Comparison of ENCODE assay signal across 9 mouse cellular contexts in genomic region chr11:49900962-49901658, GRCm38 (mm10). TPM values are rescaled to one million over a fixed set of nuclear protein-coding genes. Genes with fewer than 3 reads are reported as not detected.
DNase-seq lines count a peak whose midpoint lies in the region; ATAC-seq and TF ChIP-seq lines count a peak whose summit lies in the region.
"Had no signal": no experiment of that assay in that cellular context is flagged by ENCODE, and none has a peak within 500 bp of the region (broad histone marks: within the 10 kb centered on the region; RNA-seq: fewer than 3 reads in every experiment).

No protein-coding gene starts in this region.

- peak overlapping the region; percentile 69 for H3K9ac ChIP-seq in forebrain, postnatal 0 days
- no peak overlapping the region for H3K9ac ChIP-seq in limb, embryonic 11.5 days (ENCODE audit: low read length)

- H3K36me3 ChIP-seq in forebrain, postnatal 0 days (ENCODE audit: insufficient read depth): no peaks in the 10 kb centered on the region
- no peaks in the 10 kb centered on the region for H3K36me3 ChIP-seq in limb, embryonic 11.5 days (ENCODE audit: control insufficient read depth, insufficient read depth, low read length)

- peak; percentile 34 for ATAC-seq in forebrain, postnatal 0 days
- ATAC-seq in limb, embryonic 11.5 days (ENCODE audit: insufficient number of reproducible peaks, low FRiP score, low TSS enrichment, low read depth): no peak

- intact Hi-C loops in left cerebral cortex, postnatal 4 days (cut with DNase I): loop anchor here (5.0 kb wide), 1 partner anchor 56 kb away; no protein-coding TSS in a partner anchor
- intact Hi-C loops in left cerebral cortex, postnatal 36 days (cut with DNase I): loop anchor here (5.0 kb wide), 1 partner anchor 56 kb away; no protein-coding TSS in a partner anchor

- no peak for TF ChIP-seq CTCF in forebrain, postnatal 0 days (IDR thresholded peaks at IDR 0.05; ENCODE audit: low read depth)
- TF ChIP-seq CTCF in olfactory bulb, adult 2 months (IDR thresholded peaks at IDR 0.05; ENCODE audit: insufficient read depth, low read depth, low read length): no peak

- peak overlapping the region; percentile 86 for H3K4me2 ChIP-seq in forebrain, postnatal 0 days (ENCODE audit: low read depth)
- peak overlapping the region; percentile 100 for H3K4me2 ChIP-seq in limb, embryonic 11.5 days (ENCODE audit: low read depth, severe bottlenecking)

- peak overlapping the region; percentile 76 for H3K4me3 ChIP-seq in forebrain, postnatal 0 days (ENCODE audit: low read depth, low read length)
- peak overlapping the region; percentile 44 for H3K4me3 ChIP-seq in limb, embryonic 11.5 days (ENCODE audit: low read depth, low read length)
- peak overlapping the region; percentile 66 for H3K4me3 ChIP-seq in olfactory bulb, adult 2 months (ENCODE audit: insufficient read depth, low read depth, low read length)
- H3K4me3 ChIP-seq: myocyte had no signal

- peak; percentile 14 for DNase-seq in left cerebral cortex, postnatal 4 days
- no peak for DNase-seq in left cerebral cortex, postnatal 36 days (ENCODE audit: low spot score in 2 of 2)
- no peak for DNase-seq in forebrain, postnatal 0 days
- no peak for DNase-seq in limb, embryonic 11.5 days (ENCODE audit: low spot score)
- no peak for DNase-seq in layer of hippocampus, postnatal 36 days
- DNase-seq in urinary bladder, postnatal 10 days (ENCODE audit: low spot score): no peak
- no peak for DNase-seq in adipocyte (ENCODE audit: low spot score)

- H3K9me3 ChIP-seq in forebrain, postnatal 0 days (ENCODE audit: low read length): no peaks in the 10 kb centered on the region
- H3K9me3 ChIP-seq in limb, embryonic 11.5 days (ENCODE audit: control insufficient read depth, low read length): no peaks in the 10 kb centered on the region

- no peak overlapping the region for H3K27ac ChIP-seq in forebrain, postnatal 0 days (ENCODE audit: low read depth, low read length)
- H3K27ac ChIP-seq in limb, embryonic 11.5 days (replicated peaks; ENCODE audit: low read depth, low read length): no peak overlapping the region
- no peak overlapping the region for H3K27ac ChIP-seq in olfactory bulb, adult 2 months (ENCODE audit: insufficient read depth, low read depth, low read length)

- WGBS in forebrain, postnatal 0 days: 27% methylated on average over 15 of the region's 15 CpGs
- 19% methylated on average over 15 of the region's 15 CpGs for WGBS in limb, embryonic 11.5 days
- 30% methylated on average over 15 of the region's 15 CpGs for WGBS in olfactory bulb, adult 2 months

- H3K27me3 ChIP-seq in forebrain, postnatal 0 days (ENCODE audit: insufficient read depth, low read length): peaks cover 5% of the 10 kb centered on the region
- H3K27me3 ChIP-seq in limb, embryonic 11.5 days (ENCODE audit: control insufficient read depth, insufficient read depth, low read length): peaks cover 16% of the 10 kb centered on the region

- no peak for TF ChIP-seq POLR2A in olfactory bulb, adult 2 months (IDR thresholded peaks at IDR 0.05; ENCODE audit: insufficient read depth, low read depth, low read length)

- H3K4me1 ChIP-seq in forebrain, postnatal 0 days (ENCODE audit: insufficient read depth): 0 out of 2 replicates have a peak, but pooled peaks cover 4% of the 10 kb centered on the region
- no peaks in the 10 kb centered on the region for H3K4me1 ChIP-seq in limb, embryonic 11.5 days (ENCODE audit: control insufficient read depth, insufficient read depth, low read length)
- H3K4me1 ChIP-seq in olfactory bulb, adult 2 months (ENCODE audit: control insufficient read depth, insufficient read depth, low read length): peaks cover 10% of the 10 kb centered on the region

RNA-seq across cellular contexts. Expression of gene Rasgef1c, which starts 0.5 kb away (rescaled TPM):
- 10 to 100 TPM; 17.9 to 21.9 TPM for total RNA-seq in left cerebral cortex, postnatal 4 days (2021)
- total RNA-seq in left cerebral cortex, postnatal 36 days (2021): 10 to 100 TPM; 36.6 to 46.1 TPM
- total RNA-seq in forebrain, postnatal 0 days (2014; rRNA removed): 28.3 and 36.1 TPM in 2 replicates
- 24.9 and 30.8 TPM in 2 replicates for polyA plus RNA-seq in forebrain, postnatal 0 days (2015; fragmentation: Nextera tagmentation; extraction: Ambion mirVana)
- polyA plus RNA-seq in limb, embryonic 11.5 days (2014; fragmentation: Nextera tagmentation; extraction: Ambion mirVana): 0.32 TPM in 1 of 2 replicates, not detected in the other
- not detected in 2 replicates for polyA plus RNA-seq in olfactory bulb, adult 2 months (2012; ENCODE audit: insufficient read depth, insufficient read length, low replicate concordance, missing spikeins)
- total RNA-seq in layer of hippocampus, postnatal 36 days (2021): 1 to 10 TPM; 1.2 to 1.6 TPM
- polyA plus RNA-seq: myocyte had no signal

RNA-seq across cellular contexts. Expression of gene Mapk9, which starts 54.6 kb away (rescaled TPM):
- total RNA-seq in left cerebral cortex, postnatal 4 days (2021): 100 to 1,000 TPM; 135 to 139 TPM
- total RNA-seq in left cerebral cortex, postnatal 36 days (2021): 100 to 1,000 TPM; 215 to 223 TPM
- 92.3 and 123 TPM in 2 replicates for total RNA-seq in forebrain, postnatal 0 days (2014; rRNA removed)
- polyA plus RNA-seq in forebrain, postnatal 0 days (2015; fragmentation: Nextera tagmentation; extraction: Ambion mirVana): 41.5 and 55.6 TPM in 2 replicates
- polyA plus RNA-seq in limb, embryonic 11.5 days (2014; fragmentation: Nextera tagmentation; extraction: Ambion mirVana): 34.2 and 42.5 TPM in 2 replicates
- not detected in 2 replicates for polyA plus RNA-seq in olfactory bulb, adult 2 months (2012; ENCODE audit: insufficient read depth, insufficient read length, low replicate concordance, missing spikeins)
- total RNA-seq in layer of hippocampus, postnatal 36 days (2021): 100 to 1,000 TPM; 146 to 152 TPM

Comparison
In these comparisons a context has a peak if more than half of its experiments do, and no peak if none do; other contexts are left out.
1. RNA of gene Rasgef1c, which starts 0.5 kb away (total RNA-seq): 36.6 to 46.1 TPM in left cerebral cortex, postnatal 36 days, 28.3 to 36.1 TPM in forebrain, postnatal 0 days and 17.9 to 21.9 TPM in left cerebral cortex, postnatal 4 days; 1.2 to 1.6 TPM in layer of hippocampus, postnatal 36 days; every median in the first group is over 4 times any median in the second.
2. Peak in every context shown above with its lines, with median percentiles within 50 percentile points of each other: H3K4me3 ChIP-seq.